Mouse (Mus musculus) intestine, embryonic 16.5 days (tissue): ENCODE measurements at regions not wholly inside any gene's neighbourhood (a gene's known extent, or its start where the extent isn't known, plus 50 kb on each side); places are given as distances from the start of the nearest gene placed in this dataset.
A peak's percentile ranks its signal among the peaks of the same experiment; 100 is the strongest.

Experiments used
- ATAC-seq: fragments of 200-750 bp; cut with Nextera tagmentation; 2 replicates; pipeline ENCODE4 v1.8.0; 2017; ENCODE audit warnings: moderate TSS enrichment, moderate library complexity
- H3K27ac ChIP-seq: fragments of 300-500 bp; sonication (generic); 2 replicates; pipeline ENCODE4 v1.5.1; 2014; ENCODE audit warnings: mild to moderate bottlenecking, low read length
- H3K27me3 ChIP-seq: fragments of 300-500 bp; sonication (generic); replicated peaks from 2 replicates; pipeline ENCODE4 v1.6.1; 2014; ENCODE audit warnings: low read length, control low read depth, mixed read lengths; ENCODE audit not compliant: control insufficient read depth, insufficient read depth
- H3K36me3 ChIP-seq: fragments of 300-500 bp; sonication (generic); 2 replicates; pipeline ENCODE4 v1.6.1; 2014; ENCODE audit warnings: low read length, control low read depth; ENCODE audit not compliant: control insufficient read depth, insufficient read depth
- H3K4me1 ChIP-seq: fragments of 300-500 bp; sonication (generic); 2 replicates; pipeline ENCODE4 v1.6.1; 2014; ENCODE audit warnings: low read length, control low read depth, mixed read lengths; ENCODE audit not compliant: control insufficient read depth, insufficient read depth
- H3K4me2 ChIP-seq: fragments of 300-500 bp; sonication (generic); 2 replicates; pipeline ENCODE4 v1.6.1; 2014; ENCODE audit warnings: low read depth, low read length, control low read depth
- H3K4me3 ChIP-seq: fragments of 300-500 bp; sonication (generic); 2 replicates; pipeline ENCODE4 v1.5.1; 2014; ENCODE audit warnings: mild to moderate bottlenecking, low read length
- H3K9ac ChIP-seq: fragments of 300-500 bp; sonication (generic); 2 replicates; pipeline ENCODE4 v1.6.1; 2014; ENCODE audit warnings: low read depth, low read length
- H3K9me3 ChIP-seq: fragments of 300-500 bp; sonication (generic); 2 replicates; pipeline ENCODE4 v1.6.1; 2016; ENCODE audit warnings: low read length, control low read depth; ENCODE audit not compliant: control insufficient read depth
- WGBS: fragments of 180-500 bp; shearing (Covaris S2); extraction: QIAGEN DNeasy Blood & Tissue Kit; methylation state at CpG from one replicate; pipeline ENCODE4 v1.1.7; 2014; 5-methylcytosine and 5-hydroxymethylcytosine counted together

DNA sequence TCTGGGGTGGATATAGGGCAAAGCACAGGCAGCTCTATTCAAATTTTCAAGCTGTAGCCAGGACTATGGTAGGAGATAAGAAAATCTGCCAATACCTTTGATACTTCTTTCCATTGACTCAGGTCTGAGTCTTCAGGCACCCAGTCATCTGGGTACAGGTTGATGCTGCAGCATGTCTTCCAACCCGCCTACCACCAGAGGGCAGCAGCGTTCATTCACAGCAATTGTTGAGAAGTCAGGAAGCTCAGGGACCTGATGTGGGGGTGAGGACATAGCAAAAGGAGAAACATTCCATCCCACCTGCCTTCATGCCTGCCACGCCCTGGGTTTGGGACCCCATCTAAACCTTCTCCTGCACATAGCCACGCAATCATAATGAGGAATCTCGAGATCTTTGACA is 118.2 kb upstream of the Gm21876 start:
- WGBS = 33% methylated on average over 5 of the region's 5 CpGs
- no peak for ATAC-seq
- H3K27me3 ChIP-seq = no peaks in the 10 kb centered on the region
- H3K4me1 ChIP-seq = no peaks in the 10 kb centered on the region
- no peak overlapping the region for H3K27ac ChIP-seq
- no peak overlapping the region for H3K4me2 ChIP-seq
- H3K4me3 ChIP-seq = no peak overlapping the region
- no peak overlapping the region for H3K9ac ChIP-seq
- H3K9me3 ChIP-seq = no peaks in the 10 kb centered on the region
- no peaks in the 10 kb centered on the region for H3K36me3 ChIP-seq

DNA sequence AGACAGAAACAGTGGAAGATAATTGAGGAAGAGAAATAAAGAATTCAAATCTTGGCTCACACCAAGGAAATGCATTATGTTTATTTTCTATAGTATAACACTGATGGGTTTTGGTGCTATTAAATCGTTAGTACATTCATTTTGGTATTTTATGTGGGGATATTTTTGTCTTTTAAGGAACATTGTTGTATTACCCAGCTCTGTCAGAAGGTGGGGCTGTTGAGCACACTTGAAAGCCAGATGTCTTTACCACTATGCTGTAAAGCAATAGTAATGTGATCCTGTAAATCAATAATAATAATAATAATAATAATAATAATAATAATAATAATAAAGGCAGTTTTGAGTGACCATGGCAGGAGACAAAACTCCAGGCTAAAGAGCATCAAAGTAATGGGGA is 120.0 kb upstream of the Gm21876 start:
- Histone ChIP-seq H3K9ac (no peak overlapping the region), H3K27ac (no peak overlapping the region), H3K27me3 (no peaks in the 10 kb centered on the region), H3K4me1 (no peaks in the 10 kb centered on the region), H3K36me3 (no peaks in the 10 kb centered on the region), H3K4me2 (no peak overlapping the region), H3K4me3 (no peak overlapping the region), H3K9me3 (no peaks in the 10 kb centered on the region)
- WGBS = 23% methylated on average over 1 of the region's 1 CpGs
- no peak for ATAC-seq

DNA sequence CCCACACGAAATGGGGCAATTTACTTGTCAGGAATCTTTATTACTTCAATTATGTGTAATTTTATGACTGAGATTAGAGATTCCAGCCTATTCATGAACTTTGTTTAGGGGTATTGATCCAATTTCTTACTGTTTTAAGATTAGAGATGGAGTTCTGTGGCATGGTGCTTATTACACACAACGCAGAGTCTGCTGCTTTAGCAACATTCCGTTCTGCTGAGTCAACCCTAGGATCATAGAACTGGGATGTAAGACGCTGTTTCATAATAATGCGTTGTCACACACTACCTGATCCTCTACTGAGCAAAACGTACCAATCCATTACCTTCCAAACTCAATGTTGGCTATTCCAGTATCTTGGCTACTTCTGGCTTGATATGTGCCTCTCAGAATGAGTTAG is 121.9 kb upstream of the Gm21876 start:
- Histone ChIP-seq H3K4me3 (no peak overlapping the region), H3K9ac (no peak overlapping the region), H3K9me3 (peaks cover 4% of the 10 kb centered on the region; the same call in 1 of the 2 replicates), H3K4me2 (no peak overlapping the region), H3K27me3 (no peaks in the 10 kb centered on the region), H3K27ac (no peak overlapping the region), H3K4me1 (no peaks in the 10 kb centered on the region), H3K36me3 (no peaks in the 10 kb centered on the region)
- ATAC-seq = peak; percentile 73
- whole genome bisulfite sequencing = 58% methylated on average over 6 of the region's 6 CpGs

DNA sequence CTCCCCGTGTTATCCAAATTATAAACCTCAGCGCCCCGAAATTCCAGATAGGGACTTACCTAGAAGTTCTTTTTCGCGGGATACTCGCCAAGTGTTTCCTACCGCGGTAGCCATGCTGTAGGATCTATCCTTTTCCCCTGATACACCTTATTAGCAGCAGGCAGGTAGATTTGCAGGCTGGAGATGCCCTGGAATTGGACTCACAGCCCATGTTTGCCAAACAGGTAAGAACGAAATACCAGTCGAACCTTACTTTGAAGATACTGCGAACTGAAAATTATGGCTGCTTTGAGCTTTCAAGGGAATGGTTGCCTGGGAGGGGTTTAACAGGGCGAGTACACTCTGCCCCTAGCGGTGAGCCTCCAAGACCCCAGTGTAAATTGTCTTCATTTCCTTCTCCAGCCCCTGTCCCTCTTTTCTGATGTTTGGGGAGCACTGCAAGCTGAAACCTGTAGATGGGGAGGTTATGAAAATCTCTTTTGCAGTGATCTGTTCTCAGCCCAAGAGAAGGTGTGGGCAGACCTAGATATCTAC is 149.8 kb upstream of the Agtr2 start:
- H3K9me3 ChIP-seq = no peaks in the 10 kb centered on the region
- no peaks in the 10 kb centered on the region for H3K27me3 ChIP-seq
- WGBS = 28% methylated on average over 13 of the region's 13 CpGs
- H3K9ac ChIP-seq = no peak overlapping the region
- H3K4me1 ChIP-seq = no peaks in the 10 kb centered on the region
- ATAC-seq = no peak
- H3K4me2 ChIP-seq = peak overlapping the region; percentile 40
- no peaks in the 10 kb centered on the region for H3K36me3 ChIP-seq
- H3K27ac ChIP-seq = no peak overlapping the region
- peak overlapping the region; percentile 47 for H3K4me3 ChIP-seq

DNA sequence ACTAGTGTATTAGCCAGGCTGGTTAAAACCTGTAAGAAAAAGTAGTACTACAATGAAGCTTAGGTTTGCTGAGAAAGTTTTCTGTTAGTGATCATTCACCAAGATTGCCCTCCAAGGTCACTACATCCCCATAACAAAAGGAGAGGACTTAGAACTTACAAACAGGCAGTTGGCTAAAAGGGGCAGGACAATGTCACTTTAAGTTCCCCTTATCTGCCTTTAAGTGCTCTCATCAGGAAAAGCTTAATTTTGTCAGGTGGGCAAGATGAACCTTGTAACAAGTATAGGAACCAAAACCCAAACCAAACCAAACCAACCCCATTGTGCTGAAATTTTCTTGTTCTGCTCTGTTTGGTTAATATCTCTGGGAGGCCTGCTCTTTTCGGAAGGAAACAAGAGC is 139.9 kb upstream of the Agtr2 start:
- Histone ChIP-seq H3K36me3 (no peaks in the 10 kb centered on the region), H3K4me3 (no peak overlapping the region), H3K4me2 (no peak overlapping the region), H3K9me3 (no peaks in the 10 kb centered on the region), H3K27ac (no peak overlapping the region), H3K4me1 (no peaks in the 10 kb centered on the region), H3K9ac (no peak overlapping the region), H3K27me3 (no peaks in the 10 kb centered on the region)
- 56% methylated on average over 1 of the region's 1 CpGs for WGBS
- ATAC-seq = no peak

DNA sequence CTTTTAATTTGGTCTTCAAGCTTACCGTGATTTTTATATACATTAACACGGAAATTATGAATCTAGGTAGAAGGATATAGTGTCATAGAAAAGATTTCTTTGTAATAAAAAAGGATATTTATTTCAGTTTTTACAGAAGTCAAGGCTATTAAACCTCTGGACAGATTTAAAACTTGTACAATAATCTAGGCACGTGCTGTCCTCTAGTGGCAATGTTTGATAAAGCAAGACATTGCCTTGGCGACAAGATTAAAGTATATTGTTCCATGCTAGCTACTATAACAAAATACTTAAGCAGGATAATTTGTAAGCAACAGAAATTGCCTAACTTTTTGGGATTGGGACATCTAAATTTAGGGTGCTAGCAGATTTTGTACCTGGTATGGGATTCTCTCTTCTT is 133.8 kb upstream of the Agtr2 start:
- WGBS = 32% methylated on average over 4 of the region's 4 CpGs
- no peak overlapping the region for H3K9ac ChIP-seq

DNA sequence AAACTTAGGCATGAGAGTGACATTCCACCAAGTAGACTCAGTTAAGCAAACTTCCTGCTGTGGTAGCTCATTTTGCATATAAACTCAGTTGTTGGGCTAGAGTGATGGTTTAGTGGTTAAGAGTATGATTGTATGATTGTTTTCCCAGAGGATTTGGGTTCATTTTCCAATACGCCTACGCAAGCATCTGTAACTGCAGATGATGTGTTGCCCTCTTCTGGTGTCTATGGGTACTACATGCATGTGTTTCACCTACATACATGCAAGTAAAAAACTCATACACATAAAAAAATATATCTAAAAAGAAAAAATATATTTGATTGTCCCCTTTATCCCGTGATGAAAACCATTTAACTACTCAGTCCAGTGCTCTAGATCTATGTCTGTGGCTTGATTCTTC is 132.0 kb upstream of the Agtr2 start:
- 57% methylated on average over 3 of the region's 3 CpGs for WGBS
- no peaks in the 10 kb centered on the region for H3K4me1 ChIP-seq
- H3K9me3 ChIP-seq = no peaks in the 10 kb centered on the region
- no peaks in the 10 kb centered on the region for H3K27me3 ChIP-seq
- no peak overlapping the region for H3K4me2 ChIP-seq
- no peak overlapping the region for H3K9ac ChIP-seq
- H3K4me3 ChIP-seq = no peak overlapping the region
- H3K36me3 ChIP-seq = no peaks in the 10 kb centered on the region
- ATAC-seq = no peak
- H3K27ac ChIP-seq = no peak overlapping the region

More for the DNA sequence above, 133.8 kb upstream of the Agtr2 start:
- Histone ChIP-seq H3K36me3 (no peaks in the 10 kb centered on the region), H3K4me3 (no peak overlapping the region), H3K27me3 (no peaks in the 10 kb centered on the region), H3K27ac (no peak overlapping the region), H3K4me1 (no peaks in the 10 kb centered on the region), H3K9me3 (no peaks in the 10 kb centered on the region), H3K4me2 (no peak overlapping the region)
- no peak for ATAC-seq

DNA sequence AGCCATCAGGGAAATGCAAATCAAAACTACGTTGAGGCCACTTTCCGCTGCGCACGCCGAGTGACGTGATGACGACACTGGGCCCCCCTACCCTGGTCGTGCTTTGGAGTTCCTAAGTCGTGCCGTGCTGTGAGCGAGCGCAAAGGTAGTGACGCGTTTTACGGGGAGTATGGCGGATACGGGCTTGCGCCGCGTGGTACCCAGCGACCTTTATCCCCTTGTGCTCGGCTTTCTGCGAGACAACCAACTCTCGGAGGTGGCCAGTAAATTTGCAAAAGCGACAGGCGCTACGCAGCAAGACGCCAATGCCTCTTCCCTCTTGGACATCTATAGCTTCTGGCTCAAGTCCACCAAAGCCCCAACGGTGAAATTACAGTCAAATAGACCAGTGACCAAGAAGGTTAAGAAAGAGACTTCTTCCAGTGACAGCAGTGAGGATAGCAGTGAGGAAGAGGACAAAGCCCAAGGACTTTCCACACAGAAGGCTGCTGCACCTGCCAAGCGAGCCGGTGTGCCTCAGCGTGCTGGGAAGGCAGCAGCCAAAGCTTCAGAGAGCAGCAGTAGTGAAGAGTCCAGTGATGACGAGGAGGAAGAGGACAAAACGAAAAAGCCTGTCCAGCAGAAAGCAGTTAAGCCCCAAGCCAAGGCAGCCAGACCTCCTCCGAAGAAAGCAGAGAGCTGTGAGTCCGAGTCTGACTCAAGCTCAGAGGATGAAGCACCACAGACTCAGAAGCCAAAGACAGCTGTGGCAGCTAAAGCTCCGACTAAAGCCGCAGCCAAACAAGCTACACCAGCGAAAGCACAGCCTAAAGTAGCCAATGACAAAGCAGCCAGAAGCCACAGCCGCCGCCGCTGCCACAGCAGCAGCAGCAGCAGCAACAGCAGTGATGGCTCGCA is 123.3 kb upstream of the Agtr2 start:
- Histone ChIP-seq H3K9ac (0 out of 2 replicates have a peak overlapping the region, but pooled peaks have one; percentile 7), H3K4me3 (peak overlapping the region; percentile 46), H3K4me1 (no peaks in the 10 kb centered on the region), H3K27ac (no peak overlapping the region), H3K27me3 (no peaks in the 10 kb centered on the region), H3K4me2 (peak overlapping the region; percentile 71), H3K36me3 (no peaks in the 10 kb centered on the region), H3K9me3 (no peaks in the 10 kb centered on the region)
- WGBS = 26% methylated on average over 43 of the region's 43 CpGs
- peak; percentile 86 for ATAC-seq

DNA sequence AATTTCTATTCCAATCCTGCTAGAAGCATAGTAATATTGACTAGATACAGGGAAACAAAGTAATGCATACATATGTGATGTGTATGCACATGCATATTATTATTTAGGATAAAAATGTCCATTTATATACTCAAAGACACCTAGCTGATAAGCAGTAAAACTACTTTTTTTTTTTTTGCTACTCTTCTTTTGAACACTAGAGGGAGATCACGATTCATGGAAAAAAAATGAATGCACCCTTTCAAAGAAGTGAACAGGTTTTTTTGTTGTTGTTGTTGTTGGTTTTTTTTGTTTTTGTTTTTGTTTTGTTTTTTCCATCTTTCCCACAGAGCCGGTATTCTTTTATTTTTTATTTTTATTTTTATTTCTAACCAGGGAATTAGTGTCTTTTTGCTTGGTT is 99.1 kb upstream of the Agtr2 start:
- Histone ChIP-seq H3K4me2 (no peak overlapping the region), H3K9me3 (no peaks in the 10 kb centered on the region), H3K27me3 (no peaks in the 10 kb centered on the region), H3K4me3 (no peak overlapping the region), H3K9ac (no peak overlapping the region), H3K36me3 (no peaks in the 10 kb centered on the region), H3K4me1 (no peaks in the 10 kb centered on the region), H3K27ac (no peak overlapping the region)
- WGBS = 10% methylated on average over 2 of the region's 2 CpGs
- ATAC-seq = no peak
